Mouse (Mus musculus): Measurements from ENCODE around the gene Noa1. TPM values are rescaled to one million over a fixed set of nuclear protein-coding genes. Genes with fewer than 3 reads are reported as not detected.
A peak's percentile ranks its signal among the peaks of the same experiment; 100 is the strongest.

Noa1 gene
- polyA plus RNA-seq (2016; fragmentation: Nextera tagmentation; extraction: Ambion mirVana), result 31.8 and 35.0 TPM in 2 replicates

- Histone ChIP-seq H3K4me3 (replicated peaks) (peak within 1 kb of the TSS; percentile 91), H3K27ac (peak within 1 kb of the TSS; percentile 94), H3K9me3 (no peaks in the 10 kb centered on the region), H3K4me1 (replicated peaks) (peaks cover 22% of the 10 kb centered on the region), H3K4me2 (peak within 1 kb of the TSS; percentile 99), H3K9ac (replicated peaks) (peak within 1 kb of the TSS; percentile 84), H3K36me3 (peaks cover 48% of the 10 kb centered on the region), H3K27me3 (no peaks in the 10 kb centered on the region)
- peak; percentile 95 for ATAC-seq (ENCODE audit: insufficient number of reproducible peaks, insufficient read depth, low FRiP score, low TSS enrichment, low read depth)
- under 1% methylated on average over 84 of the region's 85 CpGs for WGBS
Measured at GRCm38 (mm10) chr5:77309924-77310772, at the start of gene Noa1, which contains the start of gene Polr2b. Gene Noa1 (minus strand): TSS chr5:77310084. Gene Polr2b (plus strand): TSS chr5:77310147.

GRCm38 (mm10) chr5:77358347-77358746 lies 48.5 kb upstream of the Noa1 start:
- no peak overlapping the region for H3K27ac ChIP-seq
- WGBS, result 5% methylated on average over 10 of the region's 10 CpGs

GRCm38 (mm10) chr5:77357405-77358149 lies 47.7 kb upstream of the Noa1 start:
- Histone ChIP-seq H3K27me3 (0 out of 2 replicates have a peak, but pooled peaks cover 3% of the 10 kb centered on the region), H3K36me3 (no peaks in the 10 kb centered on the region), H3K4me2 (peak overlapping the region; percentile 48), H3K4me3 (replicated peaks) (peak overlapping the region; percentile 36), H3K9me3 (no peaks in the 10 kb centered on the region), H3K9ac (replicated peaks) (peak overlapping the region; percentile 3; the same call in 1 of the 2 replicates), H3K27ac (no peak overlapping the region), H3K4me1 (replicated peaks) (peaks cover 29% of the 10 kb centered on the region)
- 13% methylated on average over 22 of the region's 22 CpGs for WGBS
- no peak for ATAC-seq (ENCODE audit: insufficient number of reproducible peaks, insufficient read depth, low FRiP score, low TSS enrichment, low read depth)

More at GRCm38 (mm10) chr5:77358347-77358746, 48.5 kb upstream of the Noa1 start:
- H3K27me3 ChIP-seq, result 0 out of 2 replicates have a peak, but pooled peaks cover 3% of the 10 kb centered on the region
- H3K4me3 ChIP-seq (replicated peaks), result peak overlapping the region; percentile 36
- H3K9ac ChIP-seq (replicated peaks), result 0 out of 2 replicates have a peak overlapping the region, but pooled peaks have one; percentile 3
- ATAC-seq (ENCODE audit: insufficient number of reproducible peaks, insufficient read depth, low FRiP score, low TSS enrichment, low read depth), result no peak
- peak overlapping the region; percentile 48 for H3K4me2 ChIP-seq
- H3K36me3 ChIP-seq, result no peaks in the 10 kb centered on the region
- peaks cover 29% of the 10 kb centered on the region for H3K4me1 ChIP-seq (replicated peaks)
- H3K9me3 ChIP-seq, result no peaks in the 10 kb centered on the region

- no peak overlapping the region for H3K9ac ChIP-seq (replicated peaks)
- H3K27me3 ChIP-seq, result 0 out of 2 replicates have a peak, but pooled peaks cover 3% of the 10 kb centered on the region
- no peak overlapping the region for H3K4me3 ChIP-seq (replicated peaks)
- no peaks in the 10 kb centered on the region for H3K9me3 ChIP-seq
- peaks cover 35% of the 10 kb centered on the region for H3K4me1 ChIP-seq (replicated peaks)
- H3K36me3 ChIP-seq, result peaks cover under 1% of the 10 kb centered on the region; the same call in 1 of the 2 replicates
- WGBS, result 35% methylated on average over 19 of the region's 19 CpGs
- peak overlapping the region; percentile 57; the same call in 1 of the 2 replicates for H3K27ac ChIP-seq
- no peak for ATAC-seq (ENCODE audit: insufficient number of reproducible peaks, insufficient read depth, low FRiP score, low TSS enrichment, low read depth)
- H3K4me2 ChIP-seq, result 0 out of 2 replicates have a peak overlapping the region, but pooled peaks have one; percentile 11
Measured at GRCm38 (mm10) chr5:77355307-77356265, 45.7 kb upstream of the Noa1 start.

GRCm38 (mm10) chr5:77354361-77354787 lies 44.5 kb upstream of the Noa1 start:
- H3K27me3 ChIP-seq, result 0 out of 2 replicates have a peak, but pooled peaks cover 3% of the 10 kb centered on the region
- peaks cover 12% of the 10 kb centered on the region for H3K36me3 ChIP-seq
- H3K9me3 ChIP-seq, result no peaks in the 10 kb centered on the region
- peak overlapping the region; percentile 60 for H3K4me2 ChIP-seq
- H3K27ac ChIP-seq, result no peak overlapping the region
- peak overlapping the region; percentile 31 for H3K4me3 ChIP-seq (replicated peaks)
- H3K4me1 ChIP-seq (replicated peaks), result peaks cover 35% of the 10 kb centered on the region
- 5% methylated on average over 16 of the region's 16 CpGs for WGBS
- peak; percentile 26; the same call in 1 of the 2 replicates for ATAC-seq (ENCODE audit: insufficient number of reproducible peaks, insufficient read depth, low FRiP score, low TSS enrichment, low read depth)
- H3K9ac ChIP-seq (replicated peaks), result 0 out of 2 replicates have a peak overlapping the region, but pooled peaks have one; percentile 34

GRCm38 (mm10) chr5:77351691-77352090 lies 41.8 kb upstream of the Noa1 start:
- 73% methylated on average over 9 of the region's 9 CpGs for WGBS
- Histone ChIP-seq H3K4me2 (no peak overlapping the region), H3K27ac (no peak overlapping the region), H3K9me3 (no peaks in the 10 kb centered on the region), H3K4me1 (replicated peaks) (peaks cover 27% of the 10 kb centered on the region), H3K27me3 (0 out of 2 replicates have a peak, but pooled peaks cover 3% of the 10 kb centered on the region), H3K9ac (replicated peaks) (no peak overlapping the region), H3K4me3 (replicated peaks) (no peak overlapping the region), H3K36me3 (peaks cover 39% of the 10 kb centered on the region)
- ATAC-seq (ENCODE audit: insufficient number of reproducible peaks, insufficient read depth, low FRiP score, low TSS enrichment, low read depth), result no peak

- H3K4me1 ChIP-seq (replicated peaks), result peaks cover 15% of the 10 kb centered on the region
- 0 out of 2 replicates have a peak, but pooled peaks cover 3% of the 10 kb centered on the region for H3K27me3 ChIP-seq
- no peak overlapping the region for H3K27ac ChIP-seq
- H3K9me3 ChIP-seq, result no peaks in the 10 kb centered on the region
- WGBS, result 92% methylated on average over 15 of the region's 15 CpGs
- peaks cover 53% of the 10 kb centered on the region for H3K36me3 ChIP-seq
- no peak for ATAC-seq (ENCODE audit: insufficient number of reproducible peaks, insufficient read depth, low FRiP score, low TSS enrichment, low read depth)
- no peak overlapping the region for H3K9ac ChIP-seq (replicated peaks)
- H3K4me3 ChIP-seq (replicated peaks), result no peak overlapping the region
- no peak overlapping the region for H3K4me2 ChIP-seq
Measured at GRCm38 (mm10) chr5:77349971-77350658, 40.2 kb upstream of the Noa1 start.

- 91% methylated on average over 8 of the region's 8 CpGs for WGBS
- no peak overlapping the region for H3K27ac ChIP-seq
- no peak overlapping the region for H3K4me3 ChIP-seq (replicated peaks)
- H3K9me3 ChIP-seq, result no peaks in the 10 kb centered on the region
- no peak overlapping the region for H3K4me2 ChIP-seq
- peaks cover 8% of the 10 kb centered on the region for H3K4me1 ChIP-seq (replicated peaks)
- no peak overlapping the region for H3K9ac ChIP-seq (replicated peaks)
- 0 out of 2 replicates have a peak, but pooled peaks cover 2% of the 10 kb centered on the region for H3K27me3 ChIP-seq
- no peak for ATAC-seq (ENCODE audit: insufficient number of reproducible peaks, insufficient read depth, low FRiP score, low TSS enrichment, low read depth)
- H3K36me3 ChIP-seq, result peaks cover 64% of the 10 kb centered on the region
Measured at GRCm38 (mm10) chr5:77348901-77349300, 39.0 kb upstream of the Noa1 start.

GRCm38 (mm10) chr5:77340033-77340432 lies 30.1 kb upstream of the Noa1 start:
- Histone ChIP-seq H3K36me3 (peaks cover 98% of the 10 kb centered on the region), H3K4me2 (no peak overlapping the region), H3K9ac (replicated peaks) (no peak overlapping the region), H3K9me3 (no peaks in the 10 kb centered on the region), H3K27ac (no peak overlapping the region), H3K27me3 (no peaks in the 10 kb centered on the region), H3K4me1 (replicated peaks) (no peaks in the 10 kb centered on the region), H3K4me3 (replicated peaks) (no peak overlapping the region)
- no peak for ATAC-seq (ENCODE audit: insufficient number of reproducible peaks, insufficient read depth, low FRiP score, low TSS enrichment, low read depth)
- 88% methylated on average over 4 of the region's 4 CpGs for WGBS

Data from limb, embryonic 12.5 days (tissue).